Mouse (Mus musculus) thymus, adult 18-20 months (tissue): ENCODE data around the gene Ift43.

Experiments used
- DNase-seq, 2 experiments: peaks; one replicate each; pipeline ENCODE4 v3.0.0; 2022; ENCODE audit warnings: mixed read lengths in 2 of 2

The Ift43 gene

DNA sequence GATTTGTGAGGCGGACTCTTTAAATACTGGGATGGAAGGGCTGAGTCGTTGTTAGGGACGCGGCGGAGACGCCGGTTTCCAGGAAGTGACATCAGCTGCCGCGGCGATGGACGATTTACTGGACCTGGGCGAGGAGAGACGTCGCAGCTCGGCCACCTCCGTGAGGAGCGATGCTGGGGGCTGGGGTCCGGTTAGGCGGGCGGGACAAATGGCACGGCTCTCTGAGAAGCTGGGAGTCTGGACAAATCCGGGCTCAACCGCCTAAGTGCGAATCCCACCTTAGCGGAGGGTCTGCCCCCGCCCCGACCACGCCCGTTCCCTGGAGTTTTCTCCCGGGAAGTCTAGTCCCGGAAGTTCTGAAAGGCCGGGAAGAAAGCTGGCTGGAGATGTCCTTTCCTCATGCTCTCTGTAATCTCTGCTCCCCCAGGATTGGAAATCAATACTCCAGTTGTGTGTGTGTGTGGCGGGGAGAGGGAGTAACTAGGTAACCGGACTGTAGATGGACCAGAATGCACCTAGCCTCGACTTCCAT, at the start of gene Ift43:
Gene Ift43, plus strand, starts transcription at position 61 of the 532 bp plus-strand sequence.
- peak in 1 of 2 experiments; percentile 14 for DNase-seq

DNA sequence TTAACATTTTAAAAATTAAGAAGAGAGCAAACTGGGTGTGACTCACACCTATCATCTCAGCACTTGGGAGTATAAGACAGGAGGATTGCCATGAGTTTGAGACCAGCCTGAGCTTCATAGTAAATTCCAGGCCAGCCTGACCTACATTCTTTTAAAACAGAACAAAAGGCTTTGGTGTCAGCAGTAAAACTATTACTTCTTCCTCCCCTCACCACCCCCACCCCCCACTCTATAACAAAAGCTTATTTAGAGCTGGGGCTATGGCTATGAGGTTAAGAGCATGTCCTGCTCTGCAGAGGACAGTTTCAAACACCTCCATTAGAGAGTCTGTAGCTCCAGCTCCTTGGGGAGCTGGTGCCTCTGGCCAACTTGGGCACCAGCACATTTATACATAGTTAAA, 46.8 kb upstream of the Ift43 start:
- DNase-seq = no peak

DNA sequence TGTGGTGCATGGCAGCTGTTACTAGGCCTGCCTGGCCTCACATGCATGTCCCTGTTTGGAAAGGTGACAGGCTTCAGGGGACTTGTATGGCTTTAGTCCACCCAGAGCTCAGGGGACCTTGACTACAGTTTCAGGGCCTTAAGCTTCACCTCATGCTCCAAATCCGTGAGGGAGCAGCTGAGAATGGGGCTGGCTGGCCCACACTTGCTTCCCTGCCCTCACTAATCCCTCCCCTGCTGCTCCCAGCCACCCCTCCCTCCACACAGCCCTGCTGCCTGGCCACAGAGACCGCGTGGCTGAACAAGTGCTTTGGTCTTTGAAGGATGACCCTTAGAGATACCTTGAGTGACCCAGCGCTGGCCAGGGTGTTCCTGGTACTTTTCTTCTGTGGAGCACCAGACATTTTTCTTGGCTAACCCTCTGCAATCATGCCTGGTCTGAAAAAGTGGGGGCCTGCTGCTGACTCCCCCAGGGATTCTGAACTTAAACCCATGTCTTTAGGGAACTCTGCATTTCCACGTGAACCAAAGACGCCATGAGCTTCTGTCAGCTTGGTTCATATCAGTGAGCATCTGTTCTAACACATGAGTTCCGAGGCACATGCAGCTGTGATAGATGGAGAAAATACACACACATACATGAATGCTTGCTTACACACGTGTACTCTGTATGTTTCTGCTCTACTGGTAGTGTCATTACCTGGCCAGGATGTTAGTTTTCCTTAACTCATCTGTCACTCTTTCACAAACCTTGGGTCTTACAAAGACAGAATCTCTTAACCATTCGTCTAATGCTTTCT, 45.8 kb upstream of the Ift43 start:
- DNase-seq = no peak

DNA sequence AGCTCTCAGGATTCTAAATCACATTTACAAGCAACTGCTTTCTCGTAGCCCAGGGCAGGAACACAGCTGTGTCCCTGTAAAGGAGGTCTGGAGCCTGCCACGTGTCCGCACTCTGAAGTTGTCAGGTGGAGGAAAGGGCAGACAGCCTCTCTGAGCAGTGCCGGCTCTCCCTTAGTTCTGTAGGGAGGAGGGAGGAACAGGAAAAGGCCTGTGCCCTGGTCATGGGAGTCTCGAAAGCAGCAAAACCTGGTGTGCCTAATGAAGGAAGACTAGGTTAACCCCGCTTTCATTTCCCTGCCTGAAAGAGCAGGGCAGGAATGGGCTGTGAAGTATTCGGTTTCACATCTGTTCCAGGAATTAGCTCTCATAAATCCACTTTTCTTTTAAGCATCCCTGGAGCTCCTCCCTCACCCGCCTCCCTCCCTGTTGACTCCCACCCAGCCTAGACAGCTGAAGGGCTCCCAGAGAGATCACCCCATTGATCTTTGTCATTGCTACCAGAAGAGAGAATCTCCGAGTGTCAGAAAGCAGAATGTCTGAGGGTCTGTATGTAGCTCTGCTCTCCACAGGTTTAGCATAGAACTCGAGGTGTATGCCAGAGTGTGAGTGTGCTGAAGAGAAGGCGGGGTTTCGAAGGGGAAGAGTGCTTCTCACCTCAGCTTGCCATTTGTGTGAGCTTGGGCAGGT, 45.0 kb upstream of the Ift43 start:
- no peak for DNase-seq

DNA sequence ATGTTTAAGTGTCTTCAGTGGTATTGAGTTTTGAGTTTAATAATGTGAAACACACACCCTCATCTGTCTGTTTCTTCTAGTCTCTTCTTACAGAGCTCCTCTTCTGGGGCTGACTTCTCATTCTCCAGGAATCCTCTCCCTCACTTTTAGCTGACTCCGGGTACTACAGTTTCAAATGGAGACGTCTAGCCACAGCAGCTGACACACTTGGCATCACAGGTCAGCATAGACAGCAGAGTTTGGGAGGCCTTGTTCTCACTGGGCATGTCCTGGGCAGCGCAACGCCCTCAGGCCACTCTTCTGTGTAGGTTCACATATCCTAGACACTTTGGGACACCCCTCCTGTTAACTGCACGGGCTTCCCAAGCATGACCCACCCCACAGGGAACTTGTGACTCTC, 43.3 kb upstream of the Ift43 start:
- no peak for DNase-seq

DNA sequence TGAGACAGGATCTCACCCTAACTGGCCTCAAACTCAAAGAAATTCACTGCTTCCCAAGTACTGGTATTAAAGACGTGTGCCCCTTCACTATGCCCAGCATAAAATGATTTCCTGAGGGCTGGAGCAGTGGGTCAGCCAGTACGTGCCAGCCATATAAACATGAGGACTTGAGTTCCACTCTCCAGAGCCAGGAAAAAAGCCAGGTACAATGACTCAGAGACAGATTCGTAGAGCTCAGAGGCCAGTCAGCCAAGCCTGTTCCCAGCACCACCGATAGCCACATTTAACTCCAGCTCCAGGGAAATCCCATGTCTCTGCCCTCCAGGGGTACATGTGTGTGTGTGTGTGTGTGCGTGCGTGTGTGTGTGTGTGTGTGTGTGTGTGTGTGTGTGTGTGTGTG, 42.6 kb upstream of the Ift43 start:
- DNase-seq = no peak

DNA sequence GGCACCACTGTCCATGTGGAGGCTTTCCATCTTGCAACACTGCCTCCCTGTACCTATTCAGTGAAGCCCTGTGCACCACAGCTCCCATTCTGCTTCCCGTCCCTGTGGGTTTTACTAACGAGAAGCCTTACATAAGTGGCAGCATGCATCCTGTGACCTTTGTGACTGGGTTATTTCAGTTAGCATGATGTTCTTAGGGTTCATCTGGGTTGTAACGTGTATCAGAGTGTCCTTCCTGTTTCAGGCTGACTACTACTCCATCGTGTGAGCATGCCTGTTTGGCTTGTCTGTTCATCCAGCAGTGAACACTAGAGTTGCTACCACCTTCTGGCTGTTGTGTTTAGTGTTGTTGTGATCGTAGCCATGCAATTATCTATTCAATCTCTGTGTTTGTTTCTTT, 36.2 kb upstream of the Ift43 start:
- DNase-seq = no peak

DNA sequence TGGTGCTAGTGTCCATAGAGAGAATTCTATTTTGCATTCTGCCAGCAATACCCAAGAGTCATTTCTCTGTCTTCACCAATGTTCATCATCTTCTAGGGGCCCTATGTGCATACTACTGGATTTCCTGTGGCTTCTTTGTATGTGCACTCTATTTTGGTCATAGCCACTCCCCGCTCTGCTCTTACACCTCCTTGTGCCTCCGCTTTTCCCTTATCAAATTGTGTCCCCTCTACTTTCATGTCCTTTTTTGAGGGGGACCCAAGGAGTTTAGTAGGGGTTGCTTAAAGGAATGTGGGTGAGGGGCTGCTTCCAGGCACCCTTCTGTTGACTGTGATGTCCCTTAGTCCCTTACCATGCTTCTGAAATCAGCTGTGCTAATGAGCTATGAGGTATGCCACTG, 35.6 kb upstream of the Ift43 start:
- DNase-seq = no peak

DNA sequence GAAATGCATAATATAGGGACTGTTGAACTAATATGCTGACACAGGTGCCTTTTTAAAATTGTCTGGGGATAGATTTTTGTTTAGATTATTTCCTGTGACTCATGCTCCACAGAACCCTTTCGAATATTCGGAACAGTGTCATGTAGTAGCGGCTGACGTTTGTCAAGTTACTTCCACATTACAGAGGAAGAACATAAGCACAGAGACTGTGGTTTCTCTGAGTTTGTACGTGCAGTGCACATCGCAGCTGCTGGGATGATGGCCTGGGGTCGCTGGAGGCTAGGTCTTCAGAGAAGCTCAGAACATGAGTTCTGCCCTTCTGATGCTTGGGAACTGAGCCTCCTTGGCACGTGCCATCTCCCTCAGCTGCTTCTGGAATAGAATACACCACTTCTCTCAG, 35.0 kb upstream of the Ift43 start:
- DNase-seq = no peak

DNA sequence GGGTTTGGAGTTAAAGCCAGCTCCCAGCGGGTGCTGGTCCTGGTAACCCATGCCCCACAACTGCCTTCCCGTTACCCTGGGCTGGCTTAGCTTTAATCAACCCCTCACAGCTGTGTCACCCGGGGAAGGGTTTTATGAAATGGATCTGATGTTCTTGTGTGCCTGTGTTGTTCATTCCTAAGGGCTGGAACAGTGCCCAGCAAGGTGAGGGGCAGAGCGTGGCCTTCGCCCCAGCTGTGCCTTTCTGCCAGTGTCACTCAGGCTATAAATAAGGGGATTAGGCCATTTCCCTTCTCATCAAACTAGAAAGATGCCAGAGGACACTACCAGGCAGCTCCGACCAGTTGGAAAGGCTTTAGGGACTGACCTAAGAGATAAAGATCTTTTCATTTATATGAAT, 32.5 kb upstream of the Ift43 start:
- DNase-seq = no peak

DNA sequence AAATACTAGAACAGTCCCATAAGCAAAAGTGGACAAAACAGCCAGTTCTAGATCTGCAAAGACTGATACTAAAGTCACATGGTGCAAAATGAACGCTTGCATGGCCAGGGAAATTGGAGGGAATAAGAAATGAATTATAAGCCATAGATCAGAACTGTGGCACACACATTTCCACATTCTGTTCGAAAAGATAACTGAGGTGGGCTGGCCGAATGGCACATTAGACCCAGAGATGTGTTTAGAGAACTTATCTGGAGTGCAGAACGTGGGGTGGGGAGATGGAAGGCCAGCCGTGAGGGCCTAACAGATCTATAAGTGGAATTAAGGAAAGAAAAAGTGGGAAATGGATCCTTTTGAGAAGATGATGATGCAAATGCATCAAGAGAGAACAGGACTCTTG, 30.9 kb upstream of the Ift43 start:
- DNase-seq = no peak

DNA sequence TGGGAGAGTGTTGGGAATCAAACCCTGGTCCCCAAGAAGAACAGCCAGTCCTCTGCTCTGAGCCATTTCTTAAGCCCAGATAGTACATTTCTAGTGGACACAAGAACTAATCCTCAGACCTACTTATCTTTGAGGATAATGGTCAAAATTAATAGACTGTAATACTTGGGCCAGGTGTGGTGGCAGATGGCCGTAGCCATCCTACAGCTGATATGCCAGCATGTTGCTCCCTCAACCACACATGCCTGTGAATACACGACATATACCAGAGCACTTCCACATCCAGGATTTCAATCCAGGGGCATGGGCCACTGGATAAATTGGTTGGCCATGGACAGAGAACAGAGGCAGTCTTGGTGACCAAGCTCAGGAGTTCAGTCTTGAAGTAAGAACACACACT, 27.0 kb upstream of the Ift43 start:
- no peak for DNase-seq

DNA sequence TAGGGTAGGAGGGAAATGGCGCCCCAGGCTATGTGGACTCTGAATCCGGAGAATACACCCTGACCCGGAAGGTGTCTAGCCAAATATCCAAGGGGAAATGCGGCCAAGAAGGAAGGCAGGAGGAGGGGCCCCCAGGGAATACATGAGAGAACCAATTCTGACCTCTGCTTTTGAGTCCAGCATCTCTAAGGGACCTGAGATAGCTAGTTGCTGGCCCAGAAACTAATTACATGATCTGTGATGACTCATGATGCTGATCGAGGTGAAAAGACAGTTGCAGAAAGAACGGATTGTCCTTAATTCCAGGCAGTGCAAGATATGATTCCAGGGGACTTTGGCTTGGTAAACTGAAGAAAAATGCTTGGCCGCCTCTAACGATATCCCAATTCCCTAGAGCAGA, 25.4 kb upstream of the Ift43 start:
- no peak for DNase-seq

DNA sequence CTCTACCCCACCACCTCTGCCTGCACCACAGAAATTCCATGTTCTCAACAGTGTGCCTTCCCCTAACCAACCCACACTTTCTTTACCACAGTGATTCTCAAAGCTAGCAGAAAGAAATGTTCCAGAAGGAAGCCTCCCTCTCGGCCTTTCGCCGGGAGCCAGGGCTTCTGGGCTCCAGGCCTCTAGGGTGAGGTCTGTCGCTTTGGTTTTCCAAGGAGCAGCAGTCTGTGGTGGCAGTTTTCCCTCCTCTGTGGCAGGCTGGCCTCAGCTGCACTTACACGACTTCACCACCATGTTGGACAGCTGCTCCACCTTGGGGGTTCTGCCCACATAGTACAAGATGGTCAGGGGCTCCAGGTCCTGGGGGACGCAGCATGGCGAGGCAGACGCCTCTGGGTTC, 24.8 kb upstream of the Ift43 start:
- DNase-seq = no peak

DNA sequence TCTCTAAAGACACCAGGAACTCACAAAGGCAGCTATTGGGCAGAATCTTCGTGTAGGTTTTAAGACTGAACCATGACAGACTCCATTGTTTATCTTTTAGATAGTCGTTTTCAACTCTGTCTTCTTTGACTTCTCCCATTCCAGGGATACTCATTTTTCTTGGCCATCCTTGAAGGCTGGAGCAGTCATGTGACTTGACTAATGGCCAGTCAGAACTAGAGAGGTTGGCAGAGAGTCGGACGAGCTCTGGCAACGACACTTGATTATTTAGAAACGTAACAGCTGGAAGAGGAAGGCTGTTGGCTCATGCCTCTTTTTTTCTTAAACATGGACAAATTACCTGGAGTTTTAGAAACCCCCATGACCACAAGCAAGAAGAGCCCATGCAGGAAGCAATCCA, 23.0 kb upstream of the Ift43 start:
- no peak for DNase-seq

DNA sequence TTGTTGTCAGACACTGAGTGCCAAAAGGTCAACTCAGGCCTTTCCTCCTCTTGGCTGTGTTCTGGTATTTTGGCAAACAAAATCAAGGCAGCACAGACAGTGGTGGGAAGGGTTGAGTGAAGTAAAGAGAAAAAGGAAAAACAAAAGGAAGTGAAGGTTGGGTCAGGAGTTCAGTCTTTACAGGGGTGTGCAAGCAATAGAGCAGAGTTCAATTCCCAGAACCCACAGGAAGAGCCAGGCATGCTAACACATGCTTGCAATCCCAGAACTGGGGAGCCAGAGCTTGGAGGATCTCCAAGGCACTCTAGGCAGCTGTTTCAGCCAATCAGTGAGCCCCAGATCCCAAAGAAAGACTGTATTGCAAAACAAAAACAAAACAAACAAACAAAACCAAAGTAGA, 17.5 kb upstream of the Ift43 start:
- no peak for DNase-seq

DNA sequence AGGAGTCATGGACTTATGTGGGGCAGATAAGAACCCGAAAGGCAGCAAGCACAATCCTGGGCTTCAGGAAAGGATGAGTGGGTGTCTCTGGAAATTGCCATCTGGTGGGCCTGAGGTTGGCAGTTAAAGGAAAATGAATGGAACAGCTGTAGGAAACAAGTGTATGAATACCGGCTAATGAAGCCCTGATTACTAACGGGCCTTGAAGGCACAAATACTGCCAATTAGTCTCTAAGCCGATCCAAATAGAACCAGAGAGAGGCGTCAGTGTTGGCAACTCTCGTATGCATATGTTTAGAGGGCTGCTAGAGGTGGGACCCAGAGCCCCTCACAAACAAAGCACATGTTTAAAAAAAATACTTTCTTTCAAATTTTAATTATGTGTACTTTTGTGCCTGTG, 10.9 kb upstream of the Ift43 start:
- no peak for DNase-seq

DNA sequence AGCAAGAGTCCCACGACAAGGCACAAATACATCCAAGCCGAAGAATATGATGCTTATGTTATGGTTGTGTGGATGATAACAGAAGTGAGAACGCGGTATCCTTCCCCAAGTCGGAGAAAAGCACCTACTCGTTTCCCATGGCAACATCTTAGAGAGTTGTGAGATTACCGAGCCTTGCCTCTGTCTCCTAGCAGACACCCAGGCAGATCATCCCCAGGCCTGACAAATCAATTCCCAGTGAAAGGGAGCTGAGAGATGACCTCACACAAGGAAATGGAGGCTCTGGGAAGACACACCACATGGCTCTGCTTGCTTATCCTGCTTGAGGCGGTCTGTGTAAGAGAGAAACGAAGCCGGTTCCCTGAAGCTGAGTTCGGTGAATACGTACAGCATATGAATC, 7.7 kb upstream of the Ift43 start:
- DNase-seq = no peak

DNA sequence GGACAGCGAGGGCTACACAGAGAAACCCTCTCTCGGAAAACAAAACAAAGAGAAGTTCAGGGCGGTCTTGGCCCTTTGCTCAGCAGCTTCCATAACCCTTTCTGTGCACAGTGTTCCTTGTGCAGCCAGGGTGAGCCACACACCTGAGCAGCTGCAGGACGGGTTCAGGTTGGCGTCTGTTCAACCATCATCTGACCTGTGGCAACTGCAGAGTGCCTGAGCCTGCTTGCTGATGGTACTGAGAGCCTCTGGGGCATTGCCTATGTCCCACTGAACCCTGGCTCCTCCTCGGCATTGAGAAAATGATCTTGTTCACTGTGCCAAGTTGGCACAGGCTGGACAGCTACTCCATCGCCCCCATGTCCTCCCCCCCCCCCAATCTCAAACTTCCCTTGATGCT, 7.0 kb upstream of the Ift43 start:
- no peak for DNase-seq

DNA sequence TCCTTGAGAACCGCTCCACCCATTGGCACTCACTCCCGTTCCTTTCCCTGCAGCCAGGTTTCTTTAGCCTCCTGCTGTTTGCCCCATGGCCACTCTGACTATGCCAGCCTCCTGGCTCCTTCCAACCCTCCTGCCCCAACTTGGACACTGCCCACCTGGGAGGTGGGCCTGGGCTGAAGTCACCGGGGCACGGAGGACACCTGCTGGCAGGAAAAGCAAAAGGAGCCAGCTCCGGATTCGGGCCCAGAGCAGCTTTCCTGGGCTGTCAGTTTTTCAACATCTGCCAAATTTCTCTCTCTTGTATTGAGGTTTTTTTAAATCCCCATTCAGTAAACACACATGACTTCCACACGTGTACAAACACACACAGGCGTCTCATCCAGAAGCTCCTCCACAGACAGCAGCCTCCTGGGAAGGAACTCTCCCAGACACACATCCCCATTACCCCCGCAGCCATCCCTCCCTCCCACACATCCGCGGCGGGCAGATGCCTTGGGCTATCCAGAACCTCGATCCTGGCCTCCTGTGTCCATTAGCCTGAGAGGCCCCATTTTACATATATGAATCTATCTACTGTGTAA, 5.9 kb upstream of the Ift43 start:
- no peak for DNase-seq

DNA sequence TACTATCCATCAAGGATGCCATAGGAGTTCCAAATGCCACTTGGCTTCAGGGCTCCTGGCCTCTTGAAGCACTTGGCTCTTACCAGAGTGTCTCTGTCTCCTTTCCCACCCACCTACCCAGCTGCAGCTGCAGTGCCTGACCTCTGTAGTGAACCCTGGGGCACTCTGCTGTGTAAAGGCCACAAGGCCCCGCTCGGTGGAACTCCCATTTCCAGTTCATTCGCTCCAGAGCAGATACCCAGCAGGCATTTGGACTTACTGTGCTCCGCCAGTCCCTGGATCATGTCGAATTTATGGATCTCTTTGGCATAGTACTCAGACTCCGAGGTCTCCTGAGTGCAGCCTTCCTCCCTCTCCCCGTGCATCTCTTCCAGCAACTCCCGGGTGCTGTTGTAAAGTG, 5.0 kb upstream of the Ift43 start:
- DNase-seq = no peak

DNA sequence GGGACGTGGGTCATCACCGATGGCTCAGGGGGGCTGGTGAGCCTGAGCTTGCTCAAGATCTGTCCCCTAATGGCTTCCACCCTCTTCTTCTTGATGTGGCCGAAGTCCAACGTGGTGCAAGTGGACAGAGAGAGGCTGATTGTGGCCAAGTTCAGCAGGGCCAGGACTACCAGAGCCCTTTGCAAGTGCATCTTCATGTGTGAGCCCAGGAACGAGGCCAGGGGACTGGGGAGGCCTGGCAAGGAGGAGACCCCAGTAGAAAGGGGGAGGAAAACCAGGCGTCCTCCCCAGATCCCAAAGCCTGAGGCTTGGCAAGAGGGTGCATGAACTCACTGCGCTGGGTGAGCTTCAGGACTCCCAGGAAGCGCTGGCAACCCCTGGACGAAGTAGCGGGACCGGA, 4.6 kb upstream of the Ift43 start:
- no peak for DNase-seq

DNA sequence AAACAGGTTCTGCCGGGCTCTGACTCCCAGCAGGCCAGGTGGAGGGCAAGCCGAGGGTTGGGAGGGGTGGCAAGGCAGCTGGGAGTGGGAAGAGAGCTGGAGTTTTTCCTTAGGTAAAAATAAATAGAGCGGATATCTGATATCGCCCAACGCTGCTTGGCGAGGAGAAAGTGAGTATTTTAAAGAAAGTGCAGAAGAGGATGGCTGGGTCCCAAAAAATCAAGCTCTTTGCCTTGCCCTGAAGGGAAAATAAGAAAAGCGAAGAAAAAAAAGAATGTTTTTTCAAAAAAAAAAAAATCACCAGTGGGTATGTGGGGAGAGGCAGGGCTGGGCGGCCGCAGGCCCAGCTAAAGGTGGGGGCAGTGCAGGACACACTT, 4.2 kb upstream of the Ift43 start:
- DNase-seq = no peak

DNA sequence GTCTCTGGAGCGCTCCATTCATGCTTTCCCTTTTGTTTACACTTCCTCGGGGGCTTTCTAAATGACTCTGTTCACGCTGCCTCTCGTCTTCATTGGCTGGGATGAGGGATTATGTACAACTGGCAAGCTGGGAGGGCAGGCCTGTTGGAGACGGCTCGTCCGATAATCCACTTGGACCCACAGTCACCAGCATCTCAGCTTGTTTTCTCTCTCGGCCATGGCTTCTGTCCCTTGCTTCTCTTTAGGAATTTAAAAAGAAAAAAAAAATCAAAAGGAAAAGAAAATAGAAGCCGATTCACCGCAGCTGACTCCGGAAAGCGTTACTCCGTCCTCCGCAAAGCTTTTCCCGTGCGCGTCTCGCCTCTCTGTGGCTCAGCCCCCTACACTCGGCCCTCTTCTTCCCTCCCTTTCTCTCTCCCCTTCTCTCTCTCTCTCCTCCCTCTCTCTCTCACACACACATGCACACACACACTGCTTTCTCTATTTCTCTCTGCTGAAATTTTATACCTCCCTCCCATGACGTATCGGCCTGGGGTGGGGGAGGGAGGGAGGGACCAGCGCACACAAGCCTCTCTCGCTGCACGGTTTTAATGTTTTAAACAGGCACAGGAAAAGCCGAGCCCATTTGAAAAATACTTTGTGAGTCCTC, 3.7 kb upstream of the Ift43 start, which contains the start of gene Tgfb3:
Gene Tgfb3, minus strand, starts transcription at position 489 of the 649 bp plus-strand sequence.
- peak in 1 of 2 experiments; percentile 11 for DNase-seq
